Mouse (Mus musculus) left cerebral cortex, postnatal 36 days (tissue): ENCODE data around the gene Tmcc1. TPM values are rescaled to one million over a fixed set of nuclear protein-coding genes. Genes with fewer than 3 reads are reported as not detected.

Source experiments
- DNase-seq, 2 experiments: peaks; one replicate each; pipeline ENCODE4 v3.0.0; 2021 to 2022; ENCODE audit warnings: low spot score in 2 of 2, mixed read lengths in 1 of 2
- intact Hi-C: fragments of 180-260 bp; cut with DNase I; formaldehyde crosslinking; loops from one replicate; pipeline ENCODE4 v1.15.1; 2025
- total RNA-seq, 2 experiments: library from RNA; stranded (reverse); gene quantifications; 2 replicates each; pipeline ENCODE4 v1.2.3; 2021

Tmcc1 gene
- total RNA-seq, 2 experiments from 2014 or later, result 63.0 to 76.8 TPM

DNA sequence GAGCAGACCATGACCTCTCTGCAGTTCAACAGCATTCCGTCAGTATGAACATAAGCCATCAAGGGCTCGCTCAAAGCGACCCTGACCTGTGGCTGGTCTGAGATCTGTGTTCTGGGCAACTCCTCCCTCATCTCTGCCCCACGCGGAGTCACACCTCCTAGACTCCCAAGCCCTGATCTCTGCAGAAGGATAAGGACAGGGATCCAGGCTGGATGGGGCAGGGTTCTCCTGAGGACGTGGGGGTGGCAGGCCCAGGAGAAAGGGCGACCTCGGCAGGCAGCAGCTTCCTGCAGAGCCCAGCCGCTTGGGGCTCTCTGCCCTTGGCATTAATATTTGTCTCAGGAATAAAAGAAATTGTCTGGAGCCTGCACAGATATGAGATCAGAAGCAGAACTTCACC is 207.7 kb downstream of the Tmcc1 start:
- intact Hi-C loops, result no loop called here
- no peak for DNase-seq

DNA sequence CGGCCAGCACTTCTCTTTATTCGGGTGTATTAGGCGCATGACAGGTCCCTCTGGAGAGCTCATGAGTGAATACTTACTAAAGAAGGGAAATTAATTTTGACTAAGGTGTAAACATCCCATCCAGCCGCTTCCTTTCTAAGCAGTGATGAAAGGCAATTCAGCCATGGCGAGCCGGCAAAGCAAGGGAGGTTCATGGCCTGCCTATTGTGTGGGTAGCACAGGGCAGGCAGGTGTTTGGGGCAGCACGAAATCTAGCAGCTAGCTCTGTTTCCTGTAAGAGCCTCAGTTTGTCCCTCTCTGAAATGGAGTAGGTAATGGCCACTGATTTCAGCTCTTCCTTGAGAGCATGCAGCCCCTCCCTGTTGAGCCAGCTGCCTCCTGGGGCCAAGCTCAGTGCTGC is 208.7 kb downstream of the Tmcc1 start:
- intact Hi-C loops, result no loop called here
- DNase-seq, result no peak

DNA sequence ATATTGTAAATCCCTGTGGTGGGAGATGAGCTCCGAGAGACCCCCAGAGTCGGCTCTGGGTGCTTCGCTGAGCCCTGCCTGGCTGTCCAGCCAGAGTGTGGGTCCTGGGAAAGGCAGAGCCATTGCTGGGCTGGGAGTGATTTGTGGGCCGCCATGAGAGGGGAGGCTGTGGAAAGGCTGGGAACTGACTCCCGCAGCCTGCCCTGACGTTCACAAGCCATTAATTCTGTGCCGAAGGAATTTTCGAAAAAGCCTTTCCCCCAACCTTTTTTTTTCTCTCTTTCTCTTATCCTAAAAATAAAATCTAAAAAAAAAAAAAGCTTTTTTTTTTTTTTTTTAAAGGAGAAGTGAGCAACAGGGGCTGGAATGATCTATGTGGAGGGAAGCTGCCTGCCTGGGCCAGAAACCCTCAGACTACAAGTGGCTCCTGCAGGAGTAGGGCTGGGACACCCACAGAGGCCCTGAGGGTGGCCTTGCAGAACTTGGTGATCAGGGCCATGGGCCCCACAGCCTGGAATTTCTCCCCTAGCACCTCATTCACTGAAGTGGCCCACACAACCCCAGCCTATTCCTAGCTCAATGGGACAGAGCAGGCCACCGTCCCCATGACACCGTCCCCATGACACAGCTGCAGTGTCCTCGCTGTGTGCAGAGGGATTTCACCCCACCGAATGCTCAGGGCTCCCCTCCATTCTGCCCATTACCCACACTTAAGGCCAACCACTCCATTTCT is 209.8 kb downstream of the Tmcc1 start:
- no peak for DNase-seq
- intact Hi-C loops, result no loop called here

DNA sequence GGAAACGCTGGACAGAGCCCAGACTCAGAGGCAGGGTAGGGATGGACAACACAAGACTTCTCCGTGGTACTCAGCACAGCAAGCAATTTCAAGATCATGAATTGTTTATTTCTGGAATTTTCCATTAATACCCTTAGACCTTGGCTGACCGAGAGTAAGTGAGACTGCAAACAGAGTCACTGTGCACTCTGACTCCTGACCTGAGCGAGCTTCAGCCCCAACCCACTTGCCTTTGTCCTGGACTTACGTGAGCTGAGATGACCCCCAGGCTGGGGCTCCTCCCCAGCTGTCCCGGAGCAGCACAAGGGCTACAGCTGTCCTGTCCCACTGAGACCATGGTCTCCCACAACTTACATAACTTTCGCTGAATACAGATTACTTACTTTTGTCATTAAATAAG is 210.4 kb downstream of the Tmcc1 start:
- no peak for DNase-seq
- intact Hi-C loops, result no loop called here

DNA sequence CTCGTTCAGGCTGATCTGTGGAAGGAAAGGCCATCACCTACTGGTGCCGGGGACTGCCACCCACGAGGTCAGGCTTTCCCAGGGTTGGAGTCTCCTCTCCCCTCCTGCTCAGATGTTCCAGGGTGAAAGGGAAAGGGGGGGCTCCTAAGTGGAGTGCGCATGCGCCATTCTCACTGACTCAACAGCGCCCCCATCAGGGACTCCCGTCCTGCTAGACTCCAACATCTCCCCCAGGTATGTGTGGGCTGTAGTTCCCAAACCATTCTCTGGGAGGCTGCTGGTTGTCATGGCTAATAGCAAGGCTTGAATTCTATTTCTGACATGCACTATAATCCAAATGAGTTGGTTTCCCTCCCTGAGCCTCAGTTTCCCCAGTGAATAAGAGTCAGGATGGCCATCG is 214.7 kb downstream of the Tmcc1 start:
- intact Hi-C loops, result no loop called here
- no peak for DNase-seq

DNA sequence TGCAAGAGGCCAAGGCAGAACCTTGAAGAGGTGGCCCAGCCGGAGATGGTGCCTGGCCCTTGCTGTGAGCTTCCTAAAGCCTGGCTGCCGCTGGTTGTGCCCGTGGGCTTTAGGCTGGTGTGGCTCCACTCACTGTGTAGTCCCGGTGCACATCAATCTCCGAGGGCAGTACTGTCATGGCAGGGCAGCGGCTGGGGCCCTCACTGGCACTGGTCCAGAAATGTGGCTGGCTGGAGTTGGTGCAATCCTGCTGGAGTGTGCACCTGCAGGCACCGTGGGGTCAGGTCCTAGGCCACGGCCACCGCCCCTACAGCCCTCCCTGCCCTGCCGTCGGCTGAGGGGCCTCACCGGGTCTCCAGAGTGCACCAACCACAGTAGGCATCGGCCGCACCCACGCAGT is 215.5 kb downstream of the Tmcc1 start:
- intact Hi-C loops, result no loop called here

DNA sequence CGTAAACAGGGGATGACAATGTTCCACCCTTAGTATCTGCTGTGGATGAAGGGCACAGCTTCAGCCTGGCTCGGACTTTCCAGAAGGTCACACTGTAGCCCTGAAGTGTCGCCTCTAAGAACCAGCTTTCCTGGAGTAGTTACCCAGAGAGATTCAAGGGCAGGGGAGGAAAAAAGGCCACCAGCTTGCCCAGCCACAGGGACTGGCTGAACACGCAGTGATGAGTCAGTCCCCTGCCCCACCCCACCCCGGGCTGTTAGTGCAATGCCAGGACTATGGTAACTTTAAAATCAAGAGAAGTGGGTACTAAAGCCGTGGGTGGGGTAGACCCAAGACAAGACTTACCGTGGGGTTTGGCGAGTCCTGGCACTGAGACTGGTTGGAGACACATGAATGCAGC is 217.7 kb downstream of the Tmcc1 start:
- no peak for DNase-seq
- intact Hi-C loops, result no loop called here

More for the DNA sequence above, 215.5 kb downstream of the Tmcc1 start:
- no peak for DNase-seq

DNA sequence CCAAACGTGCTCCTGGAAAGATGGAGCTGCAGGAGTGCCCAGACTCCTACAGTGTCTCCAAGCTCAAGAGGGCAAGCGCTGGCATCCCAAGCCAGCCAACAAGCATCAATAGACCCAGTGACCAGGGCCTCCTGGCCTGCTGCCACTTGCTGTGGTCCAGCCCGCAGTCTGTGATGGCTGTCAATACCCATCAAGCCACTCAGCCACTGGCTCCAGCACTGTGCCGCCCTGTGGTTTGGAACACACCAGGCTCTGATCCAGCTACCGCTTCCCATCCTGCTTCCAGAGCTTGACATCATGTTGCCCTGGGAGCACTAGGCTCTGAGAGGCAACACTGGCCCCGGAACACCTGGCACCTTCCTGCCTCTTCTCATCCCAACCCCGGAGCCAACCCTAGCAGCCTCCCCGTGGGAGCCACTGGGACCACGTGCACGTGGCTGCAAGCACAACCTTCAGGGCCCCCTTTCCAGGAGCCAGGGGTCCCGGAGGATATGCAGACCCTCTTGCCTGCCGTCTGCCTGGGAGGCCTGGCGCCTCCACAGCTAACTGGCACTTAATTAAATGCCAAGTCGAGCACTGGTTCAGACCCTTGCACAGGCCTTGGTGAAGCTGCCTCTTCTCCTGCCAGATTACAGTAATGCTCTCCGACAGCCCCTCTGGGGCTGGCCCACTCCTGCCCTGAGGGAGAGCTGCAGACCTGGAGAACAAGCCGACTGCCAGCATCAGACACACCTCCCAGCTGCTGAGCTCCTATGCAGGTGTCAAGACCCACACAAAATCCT is 219.2 kb downstream of the Tmcc1 start:
- intact Hi-C loops, result no loop called here
- DNase-seq, result no peak

DNA sequence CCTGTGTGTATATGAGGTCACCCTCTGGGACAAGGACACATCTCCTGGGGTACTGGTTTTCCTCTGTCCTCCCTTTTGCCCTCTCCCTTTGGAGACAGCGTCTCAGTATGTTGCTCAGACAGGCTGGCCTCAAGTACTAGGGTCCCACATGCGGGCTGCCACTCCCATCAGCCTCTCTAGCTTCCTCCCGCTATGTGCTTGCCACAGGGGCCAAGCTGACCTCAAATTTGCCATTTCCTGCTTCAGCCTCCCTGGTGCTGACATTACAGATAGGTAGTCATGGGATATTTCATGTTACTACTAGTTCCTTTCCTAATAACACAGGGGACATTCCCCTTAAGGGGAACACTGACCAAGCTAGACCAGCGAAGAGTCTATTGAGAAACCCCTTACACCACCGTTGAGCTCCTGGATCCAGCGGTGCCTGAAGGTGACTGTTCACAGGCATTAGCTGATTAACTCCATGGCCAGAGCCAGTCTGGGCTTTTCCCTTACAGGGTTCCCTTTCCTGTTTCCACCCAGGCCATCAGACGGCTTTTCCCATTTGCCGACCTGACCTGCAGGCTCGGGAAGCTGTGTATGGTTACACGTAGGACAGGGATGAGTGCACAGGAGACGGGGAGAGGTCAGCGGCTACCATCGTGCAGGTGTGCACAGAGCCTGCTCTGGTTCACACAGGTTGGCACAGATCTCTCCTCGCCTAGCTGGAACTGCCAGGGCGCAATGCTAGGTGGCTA is 220.0 kb downstream of the Tmcc1 start:
- intact Hi-C loops, result no loop called here
- no peak for DNase-seq

DNA sequence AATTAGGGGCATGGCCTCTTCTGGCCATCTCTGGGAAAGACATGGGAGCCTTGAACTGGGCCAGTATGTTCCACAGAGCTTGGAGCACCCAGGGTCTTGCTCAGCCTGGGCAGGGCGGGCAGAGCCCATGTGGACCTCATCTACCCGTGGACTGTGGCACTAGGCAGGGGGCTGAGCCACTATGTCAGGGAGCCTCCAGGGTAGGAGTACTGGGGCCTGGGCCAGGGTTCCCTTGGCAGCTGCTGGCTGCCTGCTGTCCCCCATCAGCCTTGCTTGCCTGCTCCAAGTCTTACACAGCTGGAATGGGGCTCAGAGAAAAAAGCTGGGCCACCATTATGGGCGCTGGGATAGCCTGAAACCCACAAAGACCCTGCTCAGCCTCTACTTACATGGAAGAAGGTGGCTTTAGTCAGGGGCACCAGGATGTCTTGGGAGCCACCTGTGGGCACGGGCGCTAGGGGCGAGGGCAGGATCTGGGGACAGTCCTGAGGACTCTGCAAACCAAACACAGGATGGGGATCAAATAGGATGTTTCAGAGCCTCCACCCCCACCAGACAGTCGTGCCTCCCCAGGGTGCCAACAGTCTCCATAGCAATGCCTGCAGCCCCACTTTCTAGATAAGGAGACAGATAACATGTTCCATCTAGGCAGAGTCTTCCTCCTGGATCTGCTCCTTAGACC is 221.1 kb downstream of the Tmcc1 start:
- intact Hi-C loops, result no loop called here
- DNase-seq, result no peak

DNA sequence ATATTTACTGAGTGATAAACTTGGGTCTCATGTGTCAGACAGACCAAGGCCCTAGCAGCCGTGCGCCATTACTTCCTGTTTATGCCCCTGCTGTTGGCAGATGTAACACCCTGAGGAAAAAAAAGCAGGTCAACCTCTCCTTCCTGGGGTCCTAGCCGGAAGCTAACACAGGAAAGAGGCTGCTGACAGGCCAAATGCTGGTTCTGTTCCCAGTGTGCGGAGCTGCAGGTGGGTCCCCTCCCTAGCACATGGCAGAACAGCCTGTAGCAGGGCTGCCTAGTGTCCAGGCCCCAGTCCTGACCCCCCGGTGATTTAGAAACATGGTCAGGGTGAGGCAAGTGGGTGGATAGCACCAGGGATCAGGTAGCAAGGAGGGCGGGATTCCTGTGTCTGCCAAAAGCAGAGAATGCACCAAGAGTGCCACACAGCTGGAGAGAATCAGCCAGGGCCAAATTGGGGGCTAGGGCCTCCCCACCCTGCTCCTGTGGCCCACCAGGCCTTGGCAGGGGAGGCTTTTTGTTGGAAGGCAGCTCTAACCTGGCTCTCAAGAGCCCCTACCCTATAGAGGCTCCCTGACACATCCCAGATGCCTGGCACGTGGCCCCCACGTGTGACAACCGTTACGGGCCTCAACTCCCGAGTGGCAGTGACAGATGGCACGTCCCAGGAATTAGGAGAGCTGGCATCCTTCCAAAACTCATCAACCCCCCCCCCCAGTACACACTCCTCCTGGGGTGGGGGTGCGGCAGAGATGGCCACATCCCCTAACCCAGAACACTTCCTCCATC is 221.8 kb downstream of the Tmcc1 start:
- no peak for DNase-seq
- intact Hi-C loops, result no loop called here

DNA sequence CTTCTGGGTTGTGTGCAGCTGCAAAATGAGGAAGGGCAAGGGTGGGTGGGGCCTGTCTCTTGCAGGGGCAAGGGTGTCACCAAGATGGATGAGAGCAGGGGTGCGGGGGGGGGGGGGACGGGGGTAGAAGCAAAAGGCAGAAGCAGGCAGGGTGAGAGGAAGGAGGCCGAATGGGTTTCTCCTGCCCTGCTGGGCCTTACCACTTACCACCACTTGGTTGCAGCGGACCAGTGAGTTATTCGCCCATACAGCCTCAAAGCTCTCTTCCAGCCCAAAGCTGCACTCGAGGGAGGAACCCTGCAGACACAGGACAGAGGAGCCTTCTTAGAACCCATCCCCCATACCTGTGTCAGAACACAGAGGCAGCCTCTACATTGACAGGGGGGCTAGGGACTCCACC is 223.3 kb downstream of the Tmcc1 start:
- intact Hi-C loops, result no loop called here
- no peak for DNase-seq

DNA sequence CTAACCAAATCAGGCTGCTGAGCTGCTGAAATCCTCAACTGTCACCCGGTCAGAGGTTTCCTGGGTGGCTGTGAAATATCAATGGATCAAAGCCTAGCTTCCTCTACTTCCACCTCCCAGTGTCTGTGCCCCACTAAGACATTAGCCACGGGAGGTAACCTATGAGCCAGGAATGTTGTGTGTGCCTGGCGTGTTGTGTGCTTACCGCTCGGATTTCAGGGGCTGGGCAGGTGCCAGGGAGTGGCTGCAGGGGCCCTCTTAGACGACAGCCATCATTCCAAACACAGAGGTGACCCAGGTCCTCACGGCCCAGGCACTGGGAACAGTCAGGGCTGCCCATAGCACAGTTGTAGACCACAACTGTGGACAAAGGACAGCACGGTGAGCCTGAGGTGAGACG is 224.2 kb downstream of the Tmcc1 start:
- no peak for DNase-seq
- intact Hi-C loops, result no loop called here

DNA sequence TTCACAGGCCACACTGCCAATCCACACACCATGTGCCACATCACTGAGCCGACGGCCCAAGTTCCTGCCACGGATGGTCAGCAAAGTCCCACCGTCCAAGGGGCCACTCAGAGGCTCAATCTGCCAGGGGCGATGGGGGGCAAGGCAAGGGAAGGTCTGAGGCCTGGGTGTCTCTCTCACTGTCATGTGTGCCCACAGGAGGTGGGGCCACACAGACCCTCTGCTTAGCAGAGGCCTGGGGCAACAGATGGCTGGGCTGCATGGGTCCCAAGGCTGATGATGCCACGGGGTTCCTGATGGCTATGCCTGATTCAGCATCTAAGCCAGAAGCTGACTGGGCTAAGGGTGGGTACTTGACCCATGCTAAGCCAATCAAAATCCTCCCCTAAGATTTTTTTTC is 224.6 kb downstream of the Tmcc1 start:
- DNase-seq, result no peak
- intact Hi-C loops, result no loop called here

Other genes with a start within 250 kb of the Tmcc1 start
- gene H1foo, start 248.5 kb downstream of the Tmcc1 start, total RNA-seq, result not detected
- gene Plxnd1, start 198.5 kb downstream of the Tmcc1 start, total RNA-seq, result 100 to 1,000 TPM; 115 to 121 TPM
- gene Washc2, start 14.6 kb upstream of the Tmcc1 start, total RNA-seq, result 100 to 1,000 TPM in 1 of 2 experiments, 10 to 100 TPM in 1; 92.1 to 106 TPM
- gene Zfand4, start 70.7 kb upstream of the Tmcc1 start, total RNA-seq, result 10 to 100 TPM in 1 of 2 experiments, 1 to 10 TPM in 1; 8.3 to 10.8 TPM
- gene March8, start 144.5 kb upstream of the Tmcc1 start, total RNA-seq, result 10 to 100 TPM; 48.4 to 50.1 TPM